Mouse (Mus musculus): ENCODE measurements around the gene Mroh2a. TPM values are rescaled to one million over a fixed set of nuclear protein-coding genes. Genes with fewer than 3 reads are reported as not detected.

Mroh2a gene
- total RNA-seq, 4 experiments from 2014 or later: 0.10 to 0.16 TPM; not detected in 2

GRCm38 (mm10) chr1:88235894-88236415 lies 9.2 kb downstream of the Mroh2a start:
- no peak for DNase-seq

- DNase-seq: no peak
These were observed 10.5 kb downstream of the Mroh2a start for GRCm38 (mm10) chr1:88237311-88237710.

DNA sequence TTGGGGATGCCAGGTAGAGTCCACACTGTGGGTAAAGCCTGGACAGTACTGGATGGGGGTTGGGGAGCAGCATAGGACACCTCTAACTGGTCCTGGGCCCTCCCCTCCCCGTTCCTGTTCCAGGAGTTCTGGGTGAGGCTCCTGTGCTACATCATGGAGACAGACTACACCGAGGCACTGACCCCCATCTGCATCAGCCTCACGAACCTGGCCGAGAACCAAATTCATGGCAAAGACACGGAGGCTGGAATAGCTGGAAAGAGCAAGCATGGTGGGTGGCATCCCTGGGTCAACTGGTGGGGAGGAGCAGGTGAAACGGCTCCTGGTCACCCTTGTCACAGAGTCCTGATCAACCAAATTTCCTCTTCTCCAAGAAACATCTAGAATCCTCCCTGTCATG lies 12.0 kb downstream of the Mroh2a start:
- no peak for DNase-seq

GRCm38 (mm10) chr1:88240072-88240471 lies 13.3 kb downstream of the Mroh2a start:
- no peak for DNase-seq

- DNase-seq: no peak
These were observed 13.8 kb downstream of the Mroh2a start for GRCm38 (mm10) chr1:88240579-88240978.

- DNase-seq: no peak
These were observed 17.1 kb downstream of the Mroh2a start for GRCm38 (mm10) chr1:88243861-88244260.

DNA sequence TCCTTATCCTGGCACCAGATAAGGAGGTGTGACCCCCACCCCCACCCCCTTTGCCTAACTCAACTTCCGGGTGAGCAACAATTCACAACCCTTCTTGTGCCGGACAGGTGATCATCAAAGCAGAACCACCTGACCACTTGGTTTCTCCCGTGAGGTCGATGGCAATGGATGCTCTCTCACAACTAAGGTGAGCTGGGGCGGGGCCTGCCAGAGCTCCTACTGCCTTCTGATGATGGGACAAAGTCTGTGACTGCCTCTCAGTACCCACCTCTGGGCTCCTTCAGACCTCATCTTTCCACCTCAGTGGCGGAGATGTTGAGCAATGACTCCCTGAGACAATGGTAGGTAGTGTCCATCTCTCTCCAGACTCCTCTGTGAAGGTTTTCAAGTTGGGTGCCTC lies 19.1 kb downstream of the Mroh2a start:
- DNase-seq: no peak

DNA sequence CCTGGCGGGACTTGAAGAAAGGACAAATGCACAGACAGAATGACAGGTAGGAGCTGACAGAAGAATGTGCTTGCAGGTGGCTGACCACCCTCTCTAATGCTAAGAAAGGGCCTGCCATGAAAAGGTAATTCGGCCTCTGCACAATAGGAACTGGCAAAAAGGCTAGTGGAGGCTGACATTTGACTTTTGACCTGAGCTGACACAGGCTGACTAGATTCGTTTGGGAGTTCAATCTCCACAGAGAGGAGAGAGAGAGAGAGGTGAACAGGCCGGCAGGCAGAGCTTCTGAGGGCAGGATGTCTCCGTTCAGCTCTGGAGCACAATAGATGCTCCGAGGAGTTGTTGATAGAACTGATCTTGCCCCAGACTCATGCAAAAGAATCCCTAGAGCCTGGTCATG lies 19.6 kb downstream of the Mroh2a start:
- DNase-seq: no peak

DNA sequence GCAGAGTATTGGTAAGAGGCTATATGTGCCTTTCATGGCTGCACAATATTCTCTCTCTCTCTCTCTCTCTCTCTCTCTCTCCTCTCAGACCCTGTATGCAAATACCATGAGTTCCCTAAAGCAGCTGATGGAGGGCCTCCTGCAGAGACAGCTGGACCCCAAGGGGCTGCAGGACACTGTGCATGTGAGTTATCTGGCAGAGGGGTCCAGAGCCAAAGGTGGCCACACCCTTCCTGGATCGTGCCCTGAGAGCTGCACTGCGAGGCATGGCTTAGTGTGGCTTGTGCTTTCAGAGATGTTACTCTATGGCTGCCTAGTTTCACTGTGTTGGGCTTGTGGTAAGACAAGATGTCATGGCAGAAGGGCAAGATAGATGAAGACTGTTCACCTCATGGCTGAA lies 20.9 kb downstream of the Mroh2a start:
- DNase-seq: no peak

- DNase-seq: no peak
These were observed 21.9 kb downstream of the Mroh2a start for GRCm38 (mm10) chr1:88248658-88249057.

DNA sequence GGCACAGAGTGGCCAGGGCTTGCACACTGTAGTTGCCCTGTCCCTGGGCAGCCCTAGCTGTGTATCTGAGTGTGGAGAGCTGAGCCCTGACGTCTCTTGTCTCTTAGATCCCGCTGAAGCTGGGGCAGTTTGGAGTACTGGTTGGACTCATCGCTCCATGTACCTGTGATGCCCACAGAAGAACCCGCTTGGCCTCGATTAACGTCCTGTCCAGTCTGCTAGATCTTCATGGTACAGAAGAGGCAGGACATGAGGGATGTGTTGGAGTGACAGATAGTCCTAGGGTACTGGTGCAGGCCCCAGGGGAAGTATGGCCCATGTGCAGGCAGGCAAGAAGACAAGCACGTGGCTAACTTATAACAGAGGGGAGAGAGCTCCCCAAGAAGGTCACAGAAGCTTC lies 22.8 kb downstream of the Mroh2a start:
- no peak for DNase-seq

GRCm38 (mm10) chr1:88250023-88250422 lies 23.2 kb downstream of the Mroh2a start:
- no peak for DNase-seq

DNA sequence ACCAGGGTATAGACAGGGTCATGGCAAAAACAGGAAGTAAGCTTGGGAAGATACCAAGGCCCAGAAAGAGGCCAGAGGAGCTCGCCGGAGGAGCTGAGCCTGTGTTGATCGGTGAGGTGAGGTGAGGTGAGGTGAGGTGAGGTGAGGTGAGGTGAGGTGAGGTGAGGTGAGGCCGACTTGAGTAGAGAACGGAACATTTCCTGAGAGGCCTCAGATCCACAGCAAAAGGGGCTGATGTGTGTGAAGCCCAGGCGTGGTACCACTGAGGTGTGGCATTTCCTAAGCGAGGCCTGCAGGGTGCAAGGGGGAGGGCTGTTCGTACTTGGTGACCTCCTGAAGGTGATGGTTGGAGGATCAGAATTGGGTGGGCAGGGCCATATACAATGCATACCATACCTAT lies 26.3 kb downstream of the Mroh2a start:
- DNase-seq: no peak

DNA sequence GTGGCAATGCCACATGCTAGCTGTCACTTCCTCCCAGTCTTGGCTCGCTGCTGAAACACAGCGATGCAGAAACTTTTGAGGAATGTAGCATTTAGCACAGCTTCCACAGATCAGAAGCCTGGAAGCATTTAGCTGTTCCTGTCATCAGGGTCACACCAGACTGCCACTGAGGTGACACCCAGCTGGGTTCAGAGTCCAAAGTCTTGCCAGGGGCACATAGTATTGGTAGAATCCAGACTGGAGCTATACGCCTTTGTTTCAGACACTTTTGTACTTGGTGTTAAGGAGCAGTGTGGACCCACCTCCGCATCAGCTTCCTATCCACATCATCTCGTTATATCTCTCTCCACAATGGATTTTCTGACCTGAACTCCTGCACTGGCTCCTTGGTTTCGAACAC lies 26.8 kb downstream of the Mroh2a start:
- DNase-seq: no peak

- no peak for DNase-seq
These were observed 28.1 kb downstream of the Mroh2a start for GRCm38 (mm10) chr1:88254793-88255465.

GRCm38 (mm10) chr1:88255466-88255857 lies 28.7 kb downstream of the Mroh2a start:
- no peak for DNase-seq

GRCm38 (mm10) chr1:88255989-88256754 lies 29.4 kb downstream of the Mroh2a start:
- DNase-seq: no peak

- no peak for DNase-seq
These were observed 30.3 kb downstream of the Mroh2a start for GRCm38 (mm10) chr1:88256886-88257663.

- no peak for DNase-seq
These were observed 30.9 kb downstream of the Mroh2a start for GRCm38 (mm10) chr1:88257681-88258080.

- no peak for DNase-seq
These were observed 31.6 kb downstream of the Mroh2a start for GRCm38 (mm10) chr1:88258361-88258760.

DNA sequence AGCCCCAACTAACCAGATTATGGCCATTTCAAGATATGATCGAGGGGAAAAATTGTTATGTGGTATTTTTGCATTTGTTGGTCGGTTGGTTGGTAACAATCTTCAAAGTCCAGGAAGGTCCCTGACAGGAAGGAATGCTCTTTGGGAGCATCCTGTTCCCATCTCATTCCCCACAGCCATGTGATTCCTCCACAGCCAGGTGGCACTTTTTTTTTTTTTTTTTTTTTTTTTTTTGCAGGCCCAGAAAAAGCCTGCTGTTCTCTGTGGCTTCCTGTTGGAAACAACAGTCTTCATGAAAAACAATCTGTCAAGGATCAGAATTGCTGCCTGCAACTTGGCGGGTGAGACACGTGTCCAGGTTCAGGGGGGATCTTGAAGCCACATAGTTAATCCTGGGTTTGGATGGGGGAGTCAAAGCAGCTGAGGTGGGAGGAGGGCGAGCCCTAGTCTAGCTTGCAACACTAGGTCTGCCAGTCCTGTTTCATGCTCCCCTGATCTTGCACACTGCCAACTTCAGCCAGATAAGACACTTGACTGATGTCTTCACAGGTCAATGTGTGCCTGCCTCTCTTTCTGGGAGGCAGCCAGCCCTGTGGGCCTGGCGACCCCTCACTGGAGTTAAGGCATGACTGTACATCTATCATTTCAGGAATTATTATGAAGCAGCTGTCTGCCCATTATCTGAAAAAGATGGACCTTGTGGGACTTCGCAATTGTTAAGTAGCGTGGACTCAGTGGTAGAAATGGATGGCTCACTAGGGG lies 32.3 kb downstream of the Mroh2a start:
- no peak for DNase-seq

- no peak for DNase-seq
These were observed 32.8 kb downstream of the Mroh2a start for GRCm38 (mm10) chr1:88259643-88260024.
